Mouse (Mus musculus) gastrocnemius, postnatal 25 days (tissue): ENCODE measurements around the gene Gm5485. TPM values are rescaled to one million over a fixed set of nuclear protein-coding genes. Genes with fewer than 3 reads are reported as not detected.

ENCODE experiments used
- DNase-seq: peaks from one replicate; pipeline ENCODE4 v3.0.0; 2022
- total RNA-seq, 2 experiments: library from RNA; stranded (reverse); gene quantifications; 1 replicate in 1 of 2; 2 replicates in 1 of 2; pipeline ENCODE4 v1.2.3; 2021

The Gm5485 gene
- total RNA-seq, 2 experiments from 2014 or later: not detected

DNA sequence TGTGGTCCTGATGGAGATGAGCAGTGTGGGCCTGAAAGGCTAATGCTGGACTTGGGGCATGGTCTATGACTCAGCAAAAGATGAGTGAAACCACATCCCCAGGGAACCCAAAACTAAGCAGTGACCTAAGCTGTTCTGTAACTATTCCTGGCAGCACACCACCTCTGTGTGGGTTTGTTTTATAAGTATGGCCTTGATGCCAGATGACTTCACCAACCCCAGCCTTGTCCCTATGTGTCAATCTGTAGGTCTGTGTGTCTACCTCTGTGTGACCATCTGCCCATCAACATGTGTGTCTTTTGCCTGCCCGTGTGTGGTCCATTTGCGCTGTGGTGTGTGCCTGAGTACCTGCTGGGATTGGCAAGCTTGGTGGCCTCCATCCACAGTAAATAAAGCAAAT, 44.1 kb downstream of the Gm5485 start:
- no peak for DNase-seq

DNA sequence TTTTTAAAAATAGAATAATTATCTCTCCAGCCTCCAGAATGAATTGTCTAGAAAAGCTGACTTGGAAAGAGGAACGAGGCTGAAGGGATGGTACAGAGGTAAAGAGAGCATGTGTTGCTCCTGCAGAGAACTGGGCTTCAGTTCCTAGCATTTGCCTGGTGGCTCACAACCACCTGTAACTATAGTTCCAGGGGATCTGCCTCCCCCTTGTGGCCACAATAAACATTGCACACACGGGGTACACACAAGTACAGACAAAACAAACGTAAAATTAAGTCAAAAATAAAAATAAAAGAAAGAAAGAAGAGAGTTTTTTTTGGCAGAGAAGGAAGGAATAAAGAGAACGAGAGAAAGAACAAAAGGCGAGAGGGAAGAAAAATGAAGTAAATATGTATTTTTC, 45.4 kb downstream of the Gm5485 start:
- no peak for DNase-seq

DNA sequence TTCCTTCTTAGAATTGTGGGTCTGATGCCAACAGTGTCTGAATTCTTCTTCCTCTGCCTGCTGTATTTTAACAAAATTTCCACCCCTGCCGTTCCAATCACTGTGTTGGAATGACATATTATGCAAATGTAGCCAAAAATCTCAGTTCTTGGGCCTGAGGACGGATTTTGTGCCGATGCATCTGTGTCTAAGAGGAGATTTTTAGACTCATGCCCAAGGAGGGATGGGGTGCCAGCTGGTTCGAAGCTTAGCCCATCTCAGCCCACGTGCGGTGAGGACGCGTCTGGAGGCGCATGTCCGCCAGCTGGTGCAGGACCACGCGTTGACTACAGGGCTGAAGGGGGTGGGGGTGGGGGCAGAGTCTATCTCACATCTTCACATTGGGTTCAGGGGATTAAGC, 51.3 kb downstream of the Gm5485 start:
- no peak for DNase-seq

DNA sequence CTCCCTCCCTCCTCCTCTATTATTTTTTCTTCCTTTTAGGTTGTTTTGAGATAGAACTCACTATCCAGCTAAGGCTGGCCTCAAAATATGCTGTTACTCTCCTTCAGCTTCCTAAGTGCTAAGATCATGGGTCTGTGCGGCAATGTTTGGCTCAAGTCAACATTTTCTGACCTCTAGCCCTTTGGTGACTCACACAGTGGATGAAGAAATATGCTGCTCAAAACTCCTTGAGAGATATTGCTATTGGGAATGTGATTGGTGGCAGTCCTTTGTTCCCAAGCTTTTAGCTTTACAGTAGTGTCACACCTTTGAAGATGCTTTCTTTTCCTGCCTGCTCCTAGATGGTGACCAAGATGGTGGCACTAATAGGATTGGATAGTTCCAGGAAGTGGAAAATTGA, 55.8 kb downstream of the Gm5485 start:
- DNase-seq: no peak

DNA sequence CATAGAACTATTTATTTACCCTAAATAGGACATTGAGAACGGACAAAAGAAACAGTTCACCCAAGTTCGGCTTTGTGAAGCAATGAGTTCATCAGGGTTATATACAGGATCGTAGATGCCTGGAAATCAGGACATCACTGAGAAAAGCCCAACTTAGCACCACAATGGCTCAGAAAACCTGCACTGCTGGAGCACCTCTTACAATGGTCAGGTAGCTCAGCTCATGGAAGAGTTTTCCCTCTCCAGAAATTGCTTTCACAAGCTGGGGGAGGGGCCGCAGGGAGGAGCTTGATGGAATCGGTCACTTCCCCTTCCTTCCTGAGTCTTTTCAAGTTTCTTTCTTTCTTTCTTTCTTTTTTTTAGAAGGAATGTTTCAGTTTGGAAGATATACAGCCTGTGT, 56.5 kb downstream of the Gm5485 start:
- no peak for DNase-seq

Other genes with a start within 250 kb of the Gm5485 start
- gene Dppa4, start 128.7 kb downstream of the Gm5485 start, total RNA-seq: not detected
- gene Dppa2, start 108.5 kb downstream of the Gm5485 start, total RNA-seq: not detected
- gene Morc1, start 18.8 kb upstream of the Gm5485 start, total RNA-seq: under 1 TPM in 1 of 2 experiments, not detected in 1; 0.13 TPM